Mouse (Mus musculus) midbrain, embryonic 12.5 days (tissue): ENCODE measurements at regions not wholly inside any gene's neighbourhood (a gene's known extent, or its start where the extent isn't known, plus 50 kb on each side); places are given as distances from the start of the nearest gene placed in this dataset.
"Not testable (repeated sequence)": the region's sequence is repeated elsewhere in the genome, so short reads cannot be mapped to it uniquely, and the experiment has no call there.

Source experiments
- ATAC-seq: fragments of 200-750 bp; cut with Nextera tagmentation; 2 replicates; pipeline ENCODE4 v1.8.0; 2017; ENCODE audit warnings: low read depth, moderate TSS enrichment, moderate library complexity; ENCODE audit not compliant: low FRiP score
- H3K27ac ChIP-seq: fragments of 300-500 bp; sonication (generic); replicated peaks from 2 replicates; pipeline ENCODE4 v1.5.1; 2016; ENCODE audit warnings: mild to moderate bottlenecking
- H3K27me3 ChIP-seq: fragments of 300-500 bp; sonication (generic); 2 replicates; pipeline ENCODE4 v1.6.1; 2016; ENCODE audit warnings: mild to moderate bottlenecking
- H3K36me3 ChIP-seq: fragments of 300-500 bp; sonication (generic); 2 replicates; pipeline ENCODE4 v1.6.1; 2016
- H3K4me1 ChIP-seq: fragments of 300-500 bp; sonication (generic); 2 replicates; pipeline ENCODE4 v1.6.1; 2016
- H3K4me2 ChIP-seq: fragments of 300-500 bp; sonication (generic); replicated peaks from 2 replicates; pipeline ENCODE4 v1.6.1; 2016; ENCODE audit warnings: mild to moderate bottlenecking, moderate library complexity
- H3K4me3 ChIP-seq: fragments of 300-500 bp; sonication (generic); 2 replicates; pipeline ENCODE4 v1.5.1; 2016; ENCODE audit warnings: mild to moderate bottlenecking
- H3K9ac ChIP-seq: fragments of 300-500 bp; sonication (generic); replicated peaks from 2 replicates; pipeline ENCODE4 v1.6.1; 2016; ENCODE audit warnings: mild to moderate bottlenecking, moderate library complexity
- H3K9me3 ChIP-seq: fragments of 300-500 bp; sonication (generic); 2 replicates; pipeline ENCODE4 v1.6.1; 2016; ENCODE audit warnings: mild to moderate bottlenecking
- WGBS: fragments of 180-500 bp; shearing (Covaris S2); methylation state at CpG from one replicate; pipeline ENCODE4 v1.1.7; 2016; 5-methylcytosine and 5-hydroxymethylcytosine counted together

GRCm38 (mm10) chr3:155662280-155662679 lies 569.0 kb downstream of the Lrriq3 start:
- no peak overlapping the region for H3K4me3 ChIP-seq
- H3K4me2 ChIP-seq = no peak overlapping the region
- H3K27me3 ChIP-seq = no peaks in the 10 kb centered on the region
- 0 out of 2 replicates have a peak, but pooled peaks have one; percentile 41 for ATAC-seq
- no peaks in the 10 kb centered on the region for H3K9me3 ChIP-seq
- no peaks in the 10 kb centered on the region for H3K4me1 ChIP-seq
- H3K27ac ChIP-seq = no peak overlapping the region
- H3K36me3 ChIP-seq = no peaks in the 10 kb centered on the region
- no peak overlapping the region for H3K9ac ChIP-seq

GRCm38 (mm10) chr3:155672558-155672957 lies 579.3 kb downstream of the Lrriq3 start:
- Histone ChIP-seq H3K36me3 (no peaks in the 10 kb centered on the region), H3K4me1 (no peaks in the 10 kb centered on the region), H3K27me3 (no peaks in the 10 kb centered on the region), H3K4me3 (no peak overlapping the region), H3K27ac (no peak overlapping the region), H3K9me3 (no peaks in the 10 kb centered on the region), H3K4me2 (no peak overlapping the region), H3K9ac (no peak overlapping the region)
- WGBS = 43% methylated on average over 1 of the region's 1 CpGs
- ATAC-seq = 0 out of 2 replicates have a peak, but pooled peaks have one; percentile 52

- WGBS = 86% methylated on average over 4 of the region's 4 CpGs
- H3K27me3 ChIP-seq = no peaks in the 10 kb centered on the region
- ATAC-seq = no peak
- no peaks in the 10 kb centered on the region for H3K4me1 ChIP-seq
- H3K36me3 ChIP-seq = no peaks in the 10 kb centered on the region
- no peaks in the 10 kb centered on the region for H3K9me3 ChIP-seq
- H3K4me2 ChIP-seq = no peak overlapping the region
- no peak overlapping the region for H3K27ac ChIP-seq
- no peak overlapping the region for H3K9ac ChIP-seq
- H3K4me3 ChIP-seq = no peak overlapping the region
Observed at GRCm38 (mm10) chr3:155680200-155680599, 587.0 kb downstream of the Lrriq3 start.

- Histone ChIP-seq H3K4me1 (no peaks in the 10 kb centered on the region), H3K4me3 (no peak overlapping the region), H3K27me3 (no peaks in the 10 kb centered on the region), H3K9ac (no peak overlapping the region), H3K36me3 (no peaks in the 10 kb centered on the region), H3K4me2 (no peak overlapping the region), H3K27ac (no peak overlapping the region), H3K9me3 (no peaks in the 10 kb centered on the region)
- 56% methylated on average over 8 of the region's 8 CpGs for WGBS
- 0 out of 2 replicates have a peak, but pooled peaks have one; percentile 31 for ATAC-seq
Observed at GRCm38 (mm10) chr3:155682921-155683813, 589.9 kb downstream of the Lrriq3 start.

- Histone ChIP-seq H3K4me1 (no peaks in the 10 kb centered on the region), H3K36me3 (no peaks in the 10 kb centered on the region), H3K27me3 (no peaks in the 10 kb centered on the region), H3K4me3 (no peak overlapping the region), H3K9me3 (no peaks in the 10 kb centered on the region), H3K27ac (no peak overlapping the region), H3K9ac (no peak overlapping the region), H3K4me2 (no peak overlapping the region)
- ATAC-seq = no peak
- 91% methylated on average over 5 of the region's 5 CpGs for WGBS
Observed at GRCm38 (mm10) chr3:155688358-155688757, 595.1 kb downstream of the Lrriq3 start.

GRCm38 (mm10) chr3:155723011-155723510 lies 629.8 kb downstream of the Lrriq3 start:
- Histone ChIP-seq H3K4me2 (no peak overlapping the region), H3K27ac (no peak overlapping the region), H3K9me3 (no peaks in the 10 kb centered on the region), H3K9ac (no peak overlapping the region), H3K36me3 (no peaks in the 10 kb centered on the region), H3K4me3 (no peak overlapping the region), H3K27me3 (no peaks in the 10 kb centered on the region), H3K4me1 (no peaks in the 10 kb centered on the region)
- WGBS = 84% methylated on average over 5 of the region's 5 CpGs
- no peak for ATAC-seq

GRCm38 (mm10) chr3:155742421-155742820 lies 649.2 kb downstream of the Lrriq3 start:
- Histone ChIP-seq H3K4me3 (no peak overlapping the region), H3K9ac (no peak overlapping the region), H3K9me3 (no peaks in the 10 kb centered on the region), H3K4me1 (no peaks in the 10 kb centered on the region), H3K27me3 (no peaks in the 10 kb centered on the region), H3K36me3 (no peaks in the 10 kb centered on the region), H3K27ac (no peak overlapping the region), H3K4me2 (no peak overlapping the region)
- WGBS = 98% methylated on average over 2 of the region's 2 CpGs
- ATAC-seq = no peak

- not testable (repeated sequence) for H3K9ac ChIP-seq, H3K4me1 ChIP-seq, H3K4me3 ChIP-seq, H3K9me3 ChIP-seq, H3K36me3 ChIP-seq, H3K27ac ChIP-seq, H3K4me2 ChIP-seq, ATAC-seq, H3K27me3 ChIP-seq
- whole genome bisulfite sequencing = 30% methylated on average over 1 of the region's 1 CpGs
Observed at GRCm38 (mm10) chr3:155746601-155747000, 653.4 kb downstream of the Lrriq3 start.

- Histone ChIP-seq H3K27ac (no peak overlapping the region), H3K27me3 (no peaks in the 10 kb centered on the region), H3K4me3 (no peak overlapping the region), H3K4me1 (no peaks in the 10 kb centered on the region), H3K36me3 (no peaks in the 10 kb centered on the region), H3K9ac (no peak overlapping the region), H3K9me3 (no peaks in the 10 kb centered on the region), H3K4me2 (no peak overlapping the region)
- no peak for ATAC-seq
Observed at GRCm38 (mm10) chr3:155747511-155747910, 654.3 kb downstream of the Lrriq3 start.

- WGBS = 89% methylated on average over 3 of the region's 3 CpGs
- no peak for ATAC-seq
- H3K27me3 ChIP-seq = no peaks in the 10 kb centered on the region
Observed at GRCm38 (mm10) chr3:155757285-155757684, 664.1 kb downstream of the Lrriq3 start.

GRCm38 (mm10) chr3:155776019-155776418 lies 682.8 kb downstream of the Lrriq3 start:
- no peak overlapping the region for H3K9ac ChIP-seq
- no peaks in the 10 kb centered on the region for H3K4me1 ChIP-seq
- H3K4me3 ChIP-seq = no peak overlapping the region
- WGBS = 90% methylated on average over 1 of the region's 1 CpGs
- no peak overlapping the region for H3K4me2 ChIP-seq
- no peaks in the 10 kb centered on the region for H3K9me3 ChIP-seq
- H3K27ac ChIP-seq = no peak overlapping the region
- ATAC-seq = no peak
- H3K27me3 ChIP-seq = no peaks in the 10 kb centered on the region
- no peaks in the 10 kb centered on the region for H3K36me3 ChIP-seq

More at GRCm38 (mm10) chr3:155757285-155757684, 664.1 kb downstream of the Lrriq3 start:
- H3K4me3 ChIP-seq = no peak overlapping the region
- H3K4me2 ChIP-seq = no peak overlapping the region
- H3K4me1 ChIP-seq = no peaks in the 10 kb centered on the region
- H3K27ac ChIP-seq = no peak overlapping the region
- no peak overlapping the region for H3K9ac ChIP-seq
- no peaks in the 10 kb centered on the region for H3K9me3 ChIP-seq
- no peaks in the 10 kb centered on the region for H3K36me3 ChIP-seq

GRCm38 (mm10) chr3:155777025-155777424 lies 683.8 kb downstream of the Lrriq3 start:
- H3K4me3 ChIP-seq = no peak overlapping the region
- no peaks in the 10 kb centered on the region for H3K27me3 ChIP-seq
- H3K4me2 ChIP-seq = no peak overlapping the region
- H3K9me3 ChIP-seq = no peaks in the 10 kb centered on the region
- no peak overlapping the region for H3K9ac ChIP-seq
- no peak overlapping the region for H3K27ac ChIP-seq
- no peaks in the 10 kb centered on the region for H3K36me3 ChIP-seq
- no peaks in the 10 kb centered on the region for H3K4me1 ChIP-seq
- ATAC-seq = no peak
- 88% methylated on average over 1 of the region's 1 CpGs for WGBS
